Mouse (Mus musculus): Measurements from ENCODE around the gene Ppp6r3. TPM values are rescaled to one million over a fixed set of nuclear protein-coding genes. Genes with fewer than 3 reads are reported as not detected.
"Not testable (repeated sequence)": the region's sequence is repeated elsewhere in the genome, so short reads cannot be mapped to it uniquely, and the experiment has no call there.

Ppp6r3 gene
- total RNA-seq (2021), result 10 to 100 TPM; 80.5 to 84.5 TPM
- long read RNA-seq, full-length matches to known transcripts, result 16 of 48 reads
- long read RNA-seq, partial matches to known transcripts, result 16 of 48 reads
- long read RNA-seq, other reads (novel, unspliced or antisense), result 16 of 48 reads

DNA sequence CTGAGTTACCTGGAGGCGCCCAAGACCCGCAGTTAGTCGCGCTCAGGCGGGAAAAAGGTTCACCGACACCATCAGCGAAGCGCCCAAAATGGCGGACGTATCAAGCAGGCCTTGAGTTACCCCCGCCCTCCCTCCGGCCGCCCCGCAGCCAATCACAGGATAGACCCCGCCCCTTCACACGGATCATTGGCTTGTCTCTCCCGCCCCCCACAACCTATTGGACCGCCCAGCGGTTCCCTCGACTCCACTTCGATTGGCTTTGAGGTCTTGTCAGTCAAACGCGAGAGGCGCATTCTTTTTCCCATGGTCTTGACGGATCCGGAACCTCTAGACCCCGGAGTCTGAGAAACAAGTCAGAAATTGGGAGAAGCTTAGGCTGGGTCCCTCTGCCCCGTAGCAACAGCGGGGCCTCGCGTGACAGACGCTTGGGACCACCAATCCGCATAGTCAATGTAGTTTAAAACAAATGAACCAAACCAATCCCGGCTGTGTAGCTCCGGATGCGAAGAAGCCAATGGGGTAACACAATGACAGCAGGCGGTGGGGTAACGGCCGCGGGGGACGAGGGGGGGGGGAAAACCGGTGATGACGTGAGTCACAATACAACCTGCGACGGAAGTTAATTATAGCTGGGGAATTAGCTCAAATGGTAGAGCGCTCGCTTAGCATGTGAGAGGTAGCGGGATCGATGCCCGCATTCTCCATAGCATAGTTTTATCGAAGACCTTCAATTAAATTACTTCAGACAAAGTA, at the start of gene Ppp6r3:
Gene Ppp6r3, minus strand, starts transcription at position 118 of the 753 bp plus-strand sequence.
- peak; percentile 97 to 99 for DNase-seq (ENCODE audit: low spot score in 2 of 2)

DNA sequence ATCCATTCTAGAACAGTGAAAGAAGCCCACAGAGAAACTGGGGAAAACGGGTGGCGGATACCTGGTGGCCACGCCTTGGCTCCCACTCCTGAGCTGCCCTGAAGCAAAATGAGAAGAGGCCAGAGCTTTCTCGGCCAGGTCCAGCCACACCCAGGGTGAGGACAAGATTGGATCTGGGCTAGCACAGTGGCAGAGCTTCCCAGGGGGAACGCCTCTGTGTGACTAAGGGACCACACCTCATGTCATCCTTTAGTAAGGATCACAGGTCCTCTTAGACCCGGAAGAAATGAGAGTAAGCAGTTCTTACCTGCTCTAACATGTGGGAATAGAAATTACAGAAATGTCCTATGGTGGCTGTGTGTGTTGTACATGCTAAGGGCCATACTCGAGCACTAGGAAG, 49.6 kb upstream of the Ppp6r3 start:
- DNase-seq (ENCODE audit: low spot score in 2 of 2), result no peak

DNA sequence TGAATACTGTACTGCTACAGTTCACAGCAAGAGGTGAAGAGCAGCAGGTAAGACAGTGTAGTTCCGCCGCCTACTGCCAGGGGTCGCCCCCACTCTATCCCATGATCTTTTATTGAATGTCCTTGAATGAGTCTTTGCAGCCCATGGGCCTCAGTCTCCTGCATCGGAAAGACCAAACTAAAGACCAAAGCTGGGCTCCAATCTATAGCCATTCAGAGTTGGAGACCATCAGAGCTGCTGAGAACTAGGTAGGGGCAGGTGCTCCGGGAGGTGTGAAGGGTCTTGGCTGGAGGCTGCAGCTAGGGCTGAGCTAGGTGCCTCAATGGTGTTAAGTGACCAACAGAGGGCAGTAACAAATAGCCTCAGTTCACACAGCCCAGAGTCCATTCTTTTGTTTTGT, 48.3 kb upstream of the Ppp6r3 start:
- peak in 1 of 2 experiments; percentile 44 for DNase-seq (ENCODE audit: low spot score in 2 of 2)

DNA sequence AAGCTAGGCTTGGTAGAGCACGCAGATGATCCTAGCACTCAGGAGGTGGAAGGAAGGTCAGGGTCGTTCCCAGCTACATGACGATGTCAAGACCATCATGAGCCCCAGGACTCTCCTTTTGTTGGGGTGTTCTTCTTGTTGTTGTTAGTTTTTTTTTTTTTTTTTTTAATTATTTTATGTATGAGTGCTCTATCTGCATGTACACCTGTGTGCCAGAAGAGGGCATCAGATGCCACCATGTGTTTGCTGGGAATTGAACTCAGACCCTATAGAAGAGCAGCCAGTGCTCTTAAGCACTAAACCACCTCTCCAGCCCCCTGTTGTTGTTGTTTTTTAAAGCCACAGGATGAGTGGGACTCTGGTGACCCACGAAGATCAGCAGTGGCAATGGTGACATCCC, 47.7 kb upstream of the Ppp6r3 start:
- no peak for DNase-seq (ENCODE audit: low spot score in 2 of 2)

DNA sequence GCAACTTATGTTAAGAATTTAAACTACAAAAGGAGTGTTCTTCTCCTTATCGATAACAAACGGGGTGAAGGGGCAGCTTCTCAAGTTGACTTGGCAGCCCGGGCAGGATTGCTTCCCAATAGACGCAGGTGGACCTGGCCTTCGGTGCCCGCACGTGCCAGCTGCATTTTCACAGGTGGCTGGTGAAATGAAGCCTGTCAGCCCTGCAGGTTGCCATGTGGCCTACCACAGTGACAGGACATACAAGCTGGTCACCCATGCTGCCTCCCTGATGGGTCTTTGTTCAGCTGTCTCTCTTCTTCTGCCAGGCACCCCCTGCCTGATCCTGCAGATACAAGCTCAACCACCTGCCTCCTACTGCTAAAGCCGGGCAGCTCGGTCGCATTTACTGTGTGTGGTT, 45.3 kb upstream of the Ppp6r3 start:
- DNase-seq (ENCODE audit: low spot score in 2 of 2), result no peak

DNA sequence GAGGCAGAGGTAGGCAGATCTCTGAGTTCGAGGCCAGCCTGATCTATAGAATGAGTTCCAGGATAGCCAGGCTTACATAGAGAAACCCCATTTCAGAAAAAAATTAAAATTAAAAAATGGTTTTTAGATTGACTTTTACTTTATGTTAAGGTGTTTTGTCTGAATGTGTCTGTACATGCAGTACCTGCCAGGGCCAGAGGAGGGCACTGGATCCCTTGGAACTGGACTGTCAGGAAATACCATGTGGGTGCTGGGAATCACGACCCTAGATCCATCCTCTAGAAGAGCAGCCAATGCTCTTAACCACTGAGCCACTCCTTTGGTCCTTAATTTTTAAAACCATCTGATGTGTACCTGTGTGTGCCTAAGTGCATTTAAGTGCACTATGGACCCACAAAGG, 43.8 kb upstream of the Ppp6r3 start:
- DNase-seq (ENCODE audit: low spot score in 2 of 2), result no peak

DNA sequence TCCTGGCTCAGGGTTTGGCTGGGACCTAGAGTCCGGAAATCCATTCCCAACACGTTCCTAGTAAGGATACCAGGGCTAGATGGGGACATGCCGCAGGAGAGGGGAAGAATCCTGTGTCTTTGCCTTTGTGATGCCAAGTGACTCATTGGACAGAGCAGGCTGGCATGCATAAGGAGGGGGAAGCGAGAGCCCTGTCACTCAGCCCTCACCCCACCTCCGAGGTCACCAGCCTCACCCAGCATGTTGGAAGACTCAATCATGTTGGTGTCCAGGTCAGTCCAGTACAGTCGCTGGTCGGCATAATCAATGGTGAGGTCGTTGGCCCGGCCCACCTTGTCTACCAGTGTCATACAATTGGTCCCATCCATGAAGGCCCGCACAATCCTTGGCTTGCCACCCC, 38.4 kb upstream of the Ppp6r3 start:
- DNase-seq (ENCODE audit: low spot score in 2 of 2), result no peak

DNA sequence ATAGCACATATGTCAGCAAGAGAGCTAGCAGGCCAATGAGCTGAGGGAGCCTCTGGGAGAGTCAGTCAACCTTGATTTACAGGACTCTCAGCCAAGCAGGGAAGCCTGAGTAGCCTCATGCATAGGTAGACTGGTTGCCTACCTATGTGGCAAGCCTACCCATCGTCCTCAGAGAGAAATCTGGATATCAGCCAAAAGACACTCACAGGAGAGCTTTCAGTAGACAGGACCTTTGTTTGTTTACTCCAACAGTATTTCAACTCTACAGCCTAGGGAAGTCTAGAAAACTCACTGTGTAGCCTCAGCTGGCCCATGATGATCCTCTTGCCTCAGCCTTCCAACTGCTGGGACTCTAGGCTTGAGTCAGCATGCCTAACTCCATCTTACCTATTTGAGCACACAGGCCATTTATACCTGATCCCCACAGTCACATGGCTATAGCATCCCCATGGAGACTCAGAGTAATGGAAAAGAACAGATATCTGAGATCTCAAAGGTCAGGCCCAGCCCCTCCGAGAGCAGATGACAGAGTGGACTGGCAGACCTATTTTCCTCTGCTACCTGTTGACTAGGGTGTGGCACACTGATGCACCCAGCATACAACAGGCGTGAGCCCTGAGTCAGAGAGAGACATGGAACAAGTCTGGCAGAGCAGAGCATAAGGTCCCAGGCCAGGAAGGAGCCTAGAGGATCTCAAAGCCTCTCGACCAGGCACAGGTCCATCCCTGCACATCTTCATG, 37.2 kb upstream of the Ppp6r3 start:
- DNase-seq (ENCODE audit: low spot score in 2 of 2), result no peak

DNA sequence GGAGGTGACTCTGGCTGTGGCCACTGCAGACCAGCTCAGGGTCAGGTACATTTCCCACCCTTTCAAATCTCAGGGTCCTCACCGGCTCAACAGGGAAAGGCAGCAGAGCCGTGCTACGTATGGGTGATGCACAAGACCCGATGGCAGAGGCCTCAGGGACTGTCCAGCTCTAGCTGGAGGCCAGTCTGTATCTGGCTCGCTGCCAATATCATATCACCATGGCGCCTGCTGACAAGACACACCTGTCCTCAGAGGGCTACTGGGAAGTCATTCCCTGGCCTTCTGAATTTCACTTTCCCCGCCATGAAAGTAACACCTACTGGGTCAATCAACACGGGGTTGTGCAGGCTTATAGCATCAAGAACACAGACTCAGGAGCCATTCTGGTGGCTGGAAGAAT, 36.2 kb upstream of the Ppp6r3 start:
- no peak for DNase-seq (ENCODE audit: low spot score in 2 of 2)

DNA sequence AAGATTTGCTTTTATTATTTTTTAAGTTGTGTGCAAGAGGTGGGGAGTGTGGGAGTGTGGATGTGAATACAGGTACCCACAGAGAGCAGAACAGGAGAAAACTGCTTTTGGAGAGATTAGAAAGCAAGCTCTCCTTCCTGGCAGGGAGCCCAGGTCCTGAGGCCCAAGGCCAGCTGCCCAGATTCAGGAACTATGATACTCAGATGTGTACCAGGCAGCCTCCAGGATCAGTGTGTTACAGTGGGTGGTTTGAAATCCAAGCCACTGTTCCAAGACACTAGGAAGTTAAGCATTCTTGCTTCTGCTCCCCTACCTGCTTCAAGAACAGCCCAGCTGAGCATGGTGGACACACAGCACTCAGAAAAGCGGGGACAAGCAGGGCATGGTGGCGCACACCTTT, 35.3 kb upstream of the Ppp6r3 start:
- DNase-seq (ENCODE audit: low spot score in 2 of 2), result no peak

DNA sequence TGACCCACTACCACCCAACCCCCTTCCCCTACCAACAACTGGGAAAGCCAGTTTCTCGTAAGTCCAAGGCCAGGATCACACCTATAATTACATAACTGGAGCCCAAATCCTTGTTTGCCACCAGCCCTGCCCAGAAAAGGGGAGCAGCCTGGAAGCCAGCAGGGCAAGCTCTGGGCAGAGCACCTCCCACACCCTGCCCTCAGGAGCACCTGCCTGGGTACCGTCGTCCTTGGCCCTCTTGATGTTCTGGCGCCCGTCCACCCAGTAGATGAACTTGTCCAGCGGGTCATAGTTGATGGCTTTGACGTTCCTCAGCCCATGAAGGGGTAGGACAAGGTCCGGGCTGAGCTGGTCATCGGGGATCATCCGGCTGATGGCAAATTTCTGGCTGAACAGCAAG, 34.3 kb upstream of the Ppp6r3 start:
- DNase-seq (ENCODE audit: low spot score in 2 of 2), result no peak

DNA sequence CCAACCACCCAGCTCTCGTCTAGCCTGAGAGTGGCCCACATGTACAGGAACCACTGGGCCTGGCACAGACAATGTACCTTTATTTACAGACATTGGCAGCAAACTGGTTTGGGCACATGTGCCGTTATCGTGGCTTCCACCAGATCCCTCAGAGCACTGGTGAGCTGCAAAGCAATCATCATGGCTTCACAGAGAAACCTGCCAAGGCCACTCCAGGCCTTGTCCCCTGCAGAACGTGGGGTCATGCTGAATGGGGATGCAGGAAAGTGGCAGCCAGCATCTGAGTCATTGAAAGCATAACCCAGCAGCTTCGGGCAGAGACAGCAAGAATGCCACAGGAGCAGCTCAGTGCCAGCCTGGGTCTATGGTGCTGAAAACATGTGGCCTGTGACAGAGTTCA, 18.8 kb upstream of the Ppp6r3 start:
- DNase-seq (ENCODE audit: low spot score in 2 of 2), result no peak

DNA sequence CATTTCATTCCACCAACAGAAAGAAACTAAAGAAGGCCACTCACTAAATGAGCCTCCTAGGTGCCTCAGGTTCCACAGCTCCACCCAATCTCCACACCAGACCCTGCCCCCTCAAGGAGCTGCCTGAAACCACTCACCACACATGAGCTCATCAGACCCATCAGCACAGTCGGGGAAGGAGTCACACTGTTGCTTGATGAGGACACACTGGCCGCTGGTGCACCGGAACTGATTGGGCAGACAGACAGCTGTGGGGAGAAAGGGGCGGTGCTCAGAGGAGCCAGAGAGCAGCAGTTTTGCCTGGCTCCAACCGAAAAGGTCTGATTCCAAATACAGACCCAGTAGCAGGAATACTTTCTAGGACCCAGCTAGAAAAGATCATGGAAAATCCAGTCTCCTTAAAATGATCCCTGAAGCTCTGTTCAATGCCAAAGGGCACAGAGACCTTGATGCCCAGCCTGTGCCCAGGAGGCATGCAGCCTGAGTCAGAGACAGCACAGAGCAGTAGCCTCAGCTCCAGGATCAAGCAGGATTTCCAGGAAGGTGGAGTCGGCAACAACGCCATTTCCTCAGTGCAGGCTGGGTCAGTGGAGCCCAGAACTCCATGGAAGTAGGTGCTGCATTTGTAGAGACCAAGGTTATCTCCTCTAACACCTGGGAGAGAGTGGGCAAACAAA, 18.0 kb upstream of the Ppp6r3 start:
- no peak for DNase-seq (ENCODE audit: low spot score in 2 of 2)

DNA sequence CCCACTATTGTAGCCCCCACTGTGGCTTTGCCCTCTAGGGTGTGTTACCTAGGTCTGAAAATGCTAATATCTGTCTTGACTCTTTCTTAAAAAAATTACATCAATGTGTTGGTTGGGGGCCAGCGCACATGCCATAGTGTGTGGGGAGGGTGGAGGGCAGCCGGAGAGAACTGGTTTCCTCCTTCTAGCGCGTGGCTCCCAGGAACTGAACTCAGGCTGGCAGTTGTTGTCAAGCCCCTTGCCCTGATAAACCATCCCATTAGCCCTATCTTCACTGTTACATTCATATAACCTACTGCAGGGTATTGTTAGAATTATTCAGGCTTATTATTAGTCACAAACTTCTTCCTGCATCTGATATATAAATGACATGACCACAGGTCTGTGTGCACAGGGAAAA, 14.4 kb upstream of the Ppp6r3 start:
- no peak for DNase-seq (ENCODE audit: low spot score in 2 of 2)

DNA sequence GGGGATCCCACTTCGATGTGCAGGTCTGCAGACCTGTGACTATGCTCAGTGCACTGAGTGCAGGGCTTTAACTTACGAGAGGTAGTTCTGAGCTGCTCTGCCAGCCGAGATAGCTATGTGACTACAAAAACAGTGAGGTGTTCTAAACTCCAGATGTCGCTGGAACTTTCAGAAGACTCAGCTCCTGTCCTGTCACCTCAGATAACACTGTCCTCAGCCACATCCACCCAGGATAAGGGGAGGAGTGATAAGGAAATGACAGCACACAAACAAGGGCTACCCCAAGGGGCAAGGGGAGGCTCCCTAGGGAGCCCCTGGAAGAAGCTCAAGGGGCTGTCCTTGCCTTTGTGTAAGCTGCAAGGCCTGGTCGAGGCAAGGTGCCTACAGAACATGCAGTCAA, 14.0 kb upstream of the Ppp6r3 start:
- no peak for DNase-seq (ENCODE audit: low spot score in 2 of 2)

DNA sequence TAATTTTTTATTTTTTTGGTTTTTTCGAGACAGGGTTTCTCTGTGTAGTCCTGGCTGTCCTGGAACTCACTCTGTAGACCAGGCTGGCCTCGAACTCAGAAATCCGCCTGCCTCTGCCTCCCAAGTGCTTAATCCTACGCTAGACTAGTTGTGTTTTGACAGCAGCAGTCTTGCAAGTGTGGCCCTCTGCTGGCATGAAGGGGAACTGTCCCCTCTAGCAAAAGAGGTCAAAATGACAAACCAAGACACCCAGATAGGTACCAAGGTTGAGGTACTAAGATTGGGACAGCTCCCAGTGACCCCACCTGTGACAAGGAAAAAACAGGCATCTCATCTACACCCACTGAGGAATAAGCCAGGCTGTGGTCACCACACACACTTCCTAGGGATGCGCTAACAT, 12.2 kb upstream of the Ppp6r3 start:
- DNase-seq (ENCODE audit: low spot score in 2 of 2), result not testable (repeated sequence)

DNA sequence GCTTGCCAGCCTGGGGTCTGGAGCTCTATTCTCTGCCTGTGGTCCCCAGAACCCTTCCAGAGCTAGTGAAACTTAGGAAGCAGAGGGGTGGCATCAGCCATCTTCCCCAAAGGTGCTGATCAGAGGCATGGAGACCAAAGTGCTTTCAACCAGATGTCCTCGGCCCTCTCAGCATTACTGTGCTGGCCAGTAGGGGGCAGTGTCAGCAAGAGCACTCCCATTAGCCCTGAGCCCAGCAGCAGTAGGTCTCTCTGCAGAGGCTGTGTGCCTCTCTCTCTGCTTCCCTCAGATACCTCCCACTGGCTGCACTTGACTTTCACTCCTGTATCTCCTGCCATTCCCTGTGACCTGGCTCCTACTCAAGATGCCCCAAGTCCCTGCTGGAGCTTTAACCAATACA, 11.0 kb upstream of the Ppp6r3 start:
- DNase-seq (ENCODE audit: low spot score in 2 of 2), result peak in 1 of 2 experiments; percentile 53

DNA sequence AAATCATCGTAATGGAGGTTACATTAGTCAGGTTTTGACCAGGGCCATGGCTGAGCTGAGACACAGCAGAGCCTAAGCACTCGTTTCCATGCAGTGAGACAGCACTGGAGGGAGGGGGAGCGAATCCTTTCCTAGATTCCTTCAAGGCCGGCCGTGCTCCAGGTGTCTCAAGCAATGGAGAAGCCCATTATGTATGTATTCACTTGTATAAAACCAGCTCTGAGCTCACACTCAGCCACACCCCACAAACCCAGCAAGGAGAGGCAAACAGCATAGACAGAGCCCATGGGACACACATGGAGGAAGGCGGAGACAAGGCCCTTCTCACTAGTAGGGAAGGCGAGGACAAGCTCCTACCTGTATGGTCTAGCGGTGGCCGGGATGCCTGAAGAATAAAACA, 10.5 kb upstream of the Ppp6r3 start:
- no peak for DNase-seq (ENCODE audit: low spot score in 2 of 2)

DNA sequence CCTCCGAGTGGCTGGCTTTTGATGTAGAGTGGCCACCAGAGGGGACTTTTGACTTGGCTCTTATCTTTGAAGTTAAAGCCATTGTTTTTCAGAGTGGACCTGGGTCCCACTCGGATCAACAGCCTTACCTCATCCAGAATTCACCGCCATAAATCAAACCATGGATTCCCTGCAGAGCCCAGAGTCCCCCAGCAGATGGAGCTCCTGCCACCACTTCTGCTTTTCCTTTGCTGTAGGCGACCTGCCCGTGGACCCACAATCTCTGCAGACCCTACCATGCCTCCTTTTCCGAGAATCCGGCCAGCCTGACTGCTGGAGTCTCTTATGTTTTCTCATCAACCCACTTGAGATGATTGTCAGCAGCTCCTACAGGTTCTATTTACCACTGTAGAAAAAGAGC, 5.8 kb upstream of the Ppp6r3 start:
- peak; percentile 38 to 83 for DNase-seq (ENCODE audit: low spot score in 2 of 2)

DNA sequence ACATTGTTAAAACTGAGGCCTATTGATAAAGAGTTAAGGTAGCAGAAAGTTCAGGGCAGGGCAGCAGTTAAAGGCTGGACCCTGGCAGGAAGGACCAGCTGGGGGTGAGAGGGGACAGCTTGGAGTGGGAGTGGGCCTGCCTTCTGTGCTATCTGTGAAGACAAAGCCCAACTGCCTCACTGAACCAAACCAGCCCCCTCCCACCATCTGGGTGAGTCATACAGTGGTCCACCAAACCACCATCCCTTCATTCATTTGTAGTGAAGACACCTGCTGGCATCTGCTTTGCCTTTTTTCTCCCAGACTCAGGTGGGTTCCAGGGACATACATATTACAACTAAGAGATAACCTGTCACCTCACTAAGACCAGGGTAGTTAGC, 2.4 kb upstream of the Ppp6r3 start:
- no peak for DNase-seq (ENCODE audit: low spot score in 2 of 2)

DNA sequence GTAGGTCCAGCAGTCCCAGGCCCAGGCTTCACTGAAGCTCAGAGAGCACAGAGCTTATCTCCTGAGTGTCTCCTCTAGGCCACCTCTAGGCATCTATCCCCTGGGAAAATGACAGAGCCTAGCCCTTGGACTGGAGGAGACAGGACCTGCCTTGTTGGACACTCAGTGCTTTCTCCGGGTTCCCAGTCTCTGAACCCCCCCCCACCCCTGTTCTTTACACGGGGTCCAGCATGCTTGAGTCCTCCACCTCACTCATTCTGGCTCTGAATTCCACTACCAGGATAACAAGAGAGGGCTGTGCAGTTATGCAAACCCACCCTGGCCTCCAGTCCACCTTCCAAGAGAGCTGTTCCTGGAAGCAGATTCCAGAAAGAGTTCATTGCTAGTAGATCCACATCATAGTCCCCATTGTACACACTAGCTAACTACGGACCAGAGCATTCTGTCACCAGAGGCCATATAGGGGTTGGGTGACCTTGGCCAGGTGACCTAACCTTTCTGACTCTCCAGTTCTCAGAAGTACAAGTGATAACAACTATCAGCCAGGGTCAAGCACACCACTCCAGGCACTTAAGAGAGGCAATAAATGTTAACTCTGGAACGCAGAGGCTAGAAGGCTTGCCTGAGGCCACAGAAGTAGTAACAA, 1.8 kb upstream of the Ppp6r3 start:
- no peak for DNase-seq (ENCODE audit: low spot score in 2 of 2)

All from layer of hippocampus, adult 18-20 months (tissue).